In the genomic region with DNA sequence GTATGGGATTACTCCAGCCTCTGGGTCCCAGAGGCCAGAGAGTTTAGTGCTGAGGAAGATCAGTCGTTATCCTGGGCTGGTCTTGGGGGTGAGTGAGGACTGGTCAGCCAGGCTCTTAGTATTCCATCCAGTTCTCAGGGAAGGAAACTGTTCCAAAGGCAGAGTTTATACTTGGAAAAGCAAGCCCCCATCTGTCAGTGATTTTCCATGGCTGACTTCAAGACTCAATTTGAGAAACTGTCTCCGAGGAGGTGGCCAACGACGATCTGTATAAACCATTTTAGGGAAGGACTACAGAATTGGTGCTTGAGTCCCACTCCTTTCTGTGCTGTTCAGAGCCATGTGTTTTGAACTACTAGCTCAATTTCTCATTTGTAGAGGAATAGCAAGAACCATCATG, we compare ENCODE assay signal across 21 mouse cellular contexts. TPM values are rescaled to one million over a fixed set of nuclear protein-coding genes. Genes with fewer than 3 reads are reported as not detected.
A peak's percentile ranks its signal among the peaks of the same experiment; 100 is the strongest.
DNase-seq lines count a peak whose midpoint lies in the region; ATAC-seq and TF ChIP-seq lines count a peak whose summit lies in the region.
"Had no signal": no experiment of that assay in that cellular context is flagged by ENCODE, and none has a peak within 500 bp of the region (broad histone marks: within the 10 kb centered on the region; RNA-seq: fewer than 3 reads in every experiment).

No protein-coding gene starts in this region.

- TF ChIP-seq CTCF in cerebellum, adult 2 months (IDR thresholded peaks at IDR 0.05; ENCODE audit: borderline replicate concordance, insufficient read depth, low read depth, low read length): no peak
- no peak for TF ChIP-seq CTCF in layer of hippocampus, adult 2 months (conservative IDR thresholded peaks at IDR 0.05)

- 4% methylated on average over 4 of the region's 4 CpGs for WGBS in cerebellum, adult 2 months
- WGBS in limb, embryonic 10.5 days: 90% methylated on average over 4 of the region's 4 CpGs

- peak overlapping the region; percentile 74 for H3K27ac ChIP-seq in cerebellum, adult 2 months (ENCODE audit: insufficient read depth, low read length)
- H3K27ac ChIP-seq in layer of hippocampus, adult 2 months: peak overlapping the region; percentile 97
- no peak overlapping the region for H3K27ac ChIP-seq in limb, embryonic 10.5 days
- H3K27ac ChIP-seq: forebrain, embryonic 10.5 days; forebrain, embryonic 13.5 days; hindbrain, embryonic 12.5 days; hindbrain, embryonic 15.5 days; intestine, embryonic 15.5 days had no signal

- no peak overlapping the region for H3K4me3 ChIP-seq in cerebellum, adult 2 months (replicated peaks; ENCODE audit: insufficient read depth, low read depth, low read length)
- no peak overlapping the region for H3K4me3 ChIP-seq in layer of hippocampus, adult 2 months
- no peak overlapping the region for H3K4me3 ChIP-seq in limb, embryonic 10.5 days
- H3K4me3 ChIP-seq: forebrain, embryonic 10.5 days; forebrain, embryonic 13.5 days; hindbrain, embryonic 12.5 days; hindbrain, embryonic 15.5 days; intestine, embryonic 15.5 days had no signal

- H3K36me3 ChIP-seq in limb, embryonic 10.5 days: peaks cover 9% of the 10 kb centered on the region
- H3K36me3 ChIP-seq: intestine, embryonic 15.5 days had no signal

- DNase-seq in cerebellum, adult 2 months: peak in 1 of 2 experiments; percentile 37
- no peak for DNase-seq in layer of hippocampus, adult 2 months (ENCODE audit: low spot score in 2 of 2)
- DNase-seq in layer of hippocampus, postnatal 14 days (ENCODE audit: low spot score in 2 of 2): no peak
- DNase-seq in limb, embryonic 10.5 days (ENCODE audit: low spot score): peak; percentile 12
- DNase-seq in ovary, postnatal 14 days (ENCODE audit: low spot score): no peak
- DNase-seq: adrenal gland, adult 8-10 months; adrenal gland, postnatal 25 days; cerebellum, adult 11 months; cerebellum, adult 8-10 months; embryo, embryonic 11 days; gastrocnemius, postnatal 14 days had no signal

- no peak for ATAC-seq in cerebellum, adult (ENCODE audit: insufficient number of reproducible peaks, low FRiP score, low TSS enrichment)
- ATAC-seq: activated CD4-positive, CD25-positive, alpha-beta regulatory T cell, adult 4 months; forebrain, embryonic 13.5 days; forebrain, embryonic 16.5 days; intestine, embryonic 15.5 days had no signal

- TF ChIP-seq POLR2A in cerebellum, adult 2 months (IDR thresholded peaks at IDR 0.05; ENCODE audit: borderline replicate concordance, insufficient read depth, low read length): no peak

- no peaks in the 10 kb centered on the region for H3K9me3 ChIP-seq in limb, embryonic 10.5 days (replicated peaks)
- H3K9me3 ChIP-seq: forebrain, embryonic 10.5 days; forebrain, embryonic 13.5 days; hindbrain, embryonic 12.5 days; hindbrain, embryonic 15.5 days; intestine, embryonic 15.5 days had no signal

- peaks cover 23% of the 10 kb centered on the region for H3K4me1 ChIP-seq in cerebellum, adult 2 months (ENCODE audit: control insufficient read depth, insufficient read depth, low read length)
- H3K4me1 ChIP-seq in limb, embryonic 10.5 days: peaks cover 8% of the 10 kb centered on the region; the same call in 1 of the 2 replicates
- H3K4me1 ChIP-seq: intestine, embryonic 15.5 days had no signal

- no peaks in the 10 kb centered on the region for H3K27me3 ChIP-seq in cerebellum, adult 2 months (ENCODE audit: control insufficient read depth, insufficient read depth, low read length)
- peaks cover 22% of the 10 kb centered on the region; the same call in 1 of the 2 replicates for H3K27me3 ChIP-seq in limb, embryonic 10.5 days (ENCODE audit: low read depth, poor library complexity, severe bottlenecking)
- H3K27me3 ChIP-seq: forebrain, embryonic 13.5 days; hindbrain, embryonic 15.5 days had no signal

RNA-seq across cellular contexts. Expression of gene Map6d1, which starts 2.5 kb away (rescaled TPM):
- 67.4 and 70.1 TPM in 2 replicates for polyA plus RNA-seq in cerebellum, adult 2 months (2012; rRNA removed)
- 10 to 100 TPM; 31.9 to 35.2 TPM for total RNA-seq in layer of hippocampus, adult 2 months (2021)
- total RNA-seq in layer of hippocampus, postnatal 14 days (2021): 10 to 100 TPM; 34.0 to 34.6 TPM
- polyA plus RNA-seq in limb, embryonic 10.5 days (2016; fragmentation: Nextera tagmentation; extraction: Ambion mirVana): 0.75 and 0.89 TPM in 2 replicates
- total RNA-seq: common myeloid progenitor, adult 5-6 weeks; hematopoietic stem cell, adult 5-6 weeks had no signal
